Mouse (Mus musculus) MEL (cell line): ENCODE measurements around the gene Smurf1.

Experiments used
- BHLHE40 ChIP-seq: IDR thresholded peaks from 2 replicates; pipeline ENCODE4 v1.6.1; 2012; ENCODE audit warnings: low read depth, mild to moderate bottlenecking, inconsistent platforms, low read length, improper control_type of control experiment, borderline replicate concordance
- CHD2 ChIP-seq: IDR thresholded peaks from 2 replicates; pipeline ENCODE4 v1.6.1; 2011; ENCODE audit warnings: low read length, improper control_type of control experiment
- CTCF ChIP-seq, 3 experiments: IDR thresholded peaks in 2 of 3; conservative IDR thresholded peaks in 1 of 3; 2 replicates each; pipeline ENCODE4 v1.5.1; 2011 to 2012; ENCODE audit warnings: low read length in 3 of 3, low read depth in 2 of 3, mild to moderate bottlenecking in 2 of 3, improper control_type of control experiment in 1 of 3, inconsistent platforms in 1 of 3, mixed read lengths in 1 of 3, moderate library complexity in 1 of 3; ENCODE audit not compliant: control insufficient read depth in 1 of 3, insufficient read depth in 1 of 3, poor library complexity in 1 of 3, severe bottlenecking in 1 of 3
- GATA1 ChIP-seq: IDR thresholded peaks from 2 replicates; pipeline ENCODE4 v1.6.1; 2011; ENCODE audit warnings: low read depth, low read length, improper control_type of control experiment
- MAX ChIP-seq: IDR thresholded peaks from 2 replicates; pipeline ENCODE4 v1.6.1; 2011; ENCODE audit warnings: low read length, improper control_type of control experiment
- MAZ ChIP-seq: IDR thresholded peaks from 2 replicates; pipeline ENCODE4 v1.6.1; 2012; ENCODE audit warnings: low read depth, mild to moderate bottlenecking, inconsistent platforms, low read length, improper control_type of control experiment
- MXI1 ChIP-seq: IDR thresholded peaks from 2 replicates; pipeline ENCODE4 v1.6.1; 2011; ENCODE audit warnings: mild to moderate bottlenecking, low read depth, low read length, improper control_type of control experiment
- POLR2A ChIP-seq, 2 experiments: IDR thresholded peaks; 2 replicates each; pipeline ENCODE4 v1.6.1; 2011 to 2012; ENCODE audit warnings: low read length in 2 of 2, mild to moderate bottlenecking in 2 of 2, control low read depth in 1 of 2, improper control_type of control experiment in 1 of 2, low read depth in 1 of 2, moderate library complexity in 1 of 2; ENCODE audit not compliant: control insufficient read depth in 1 of 2, insufficient read depth in 1 of 2, poor library complexity in 1 of 2
- SMC3 ChIP-seq: IDR thresholded peaks from 2 replicates; pipeline ENCODE4 v1.6.1; 2011; ENCODE audit warnings: low read depth, low read length, improper control_type of control experiment
- TBP ChIP-seq: IDR thresholded peaks from 2 replicates; pipeline ENCODE4 v1.8.0; 2011; ENCODE audit warnings: low read depth, low read length, improper control_type of control experiment
- USF1 ChIP-seq: IDR thresholded peaks from 2 replicates; pipeline ENCODE4 v1.6.1; 2014; ENCODE audit warnings: low read depth, mild to moderate bottlenecking, inconsistent platforms, low read length, improper control_type of control experiment, moderate library complexity
- ZC3H11A ChIP-seq: IDR thresholded peaks from 2 replicates; pipeline ENCODE4 v1.6.1; 2012; ENCODE audit warnings: low read depth, mild to moderate bottlenecking, inconsistent platforms, low read length, improper control_type of control experiment

GRCm38 (mm10) chr5:144949856-144950255 is 15.8 kb downstream of the Smurf1 start:
- TF ChIP-seq CTCF (IDR thresholded peaks at IDR 0.05 in 2 of 3, conservative IDR thresholded peaks at IDR 0.05 in 1 of 3; ENCODE audit: control insufficient read depth in 1 of 3, insufficient read depth in 1 of 3, low read depth in 2 of 3, low read length in 3 of 3, poor library complexity in 1 of 3, severe bottlenecking in 1 of 3) (no peak), POLR2A (IDR thresholded peaks at IDR 0.05; ENCODE audit: control insufficient read depth in 1 of 2, insufficient read depth in 1 of 2, low read depth in 1 of 2, low read length in 2 of 2, poor library complexity in 1 of 2) (no peak), CHD2 (no peak), MAX (no peak), USF1 (no peak), GATA1 (no peak), ZC3H11A (no peak), MXI1 (no peak), BHLHE40 (no peak), MAZ (no peak), SMC3 (no peak), TBP (no peak)
